Mouse (Mus musculus): ENCODE data around the gene Bhlha15. TPM values are rescaled to one million over a fixed set of nuclear protein-coding genes. Genes with fewer than 3 reads are reported as not detected.

Bhlha15 gene
- polyA plus RNA-seq, 1 experiment from 2014 or later = 0.08 TPM

Other genes starting within 250 kb of the Bhlha15 start
- 99.4 and 108 TPM in 2 replicates for gene Ccz1, start 175.4 kb upstream of the Bhlha15 start, polyA plus RNA-seq (2016; fragmentation: Nextera tagmentation; extraction: Ambion mirVana)
- gene Ocm, start 163.6 kb upstream of the Bhlha15 start, polyA plus RNA-seq (2016; fragmentation: Nextera tagmentation; extraction: Ambion mirVana) = not detected in 2 replicates
- gene Lmtk2, start 89.8 kb upstream of the Bhlha15 start, polyA plus RNA-seq (2016; fragmentation: Nextera tagmentation; extraction: Ambion mirVana) = 8.5 and 10.1 TPM in 2 replicates
- gene Tecpr1, start 33.3 kb downstream of the Bhlha15 start, polyA plus RNA-seq (2016; fragmentation: Nextera tagmentation; extraction: Ambion mirVana) = 35.9 and 36.6 TPM in 2 replicates
- gene Bri3, start 54.2 kb downstream of the Bhlha15 start, polyA plus RNA-seq (2016; fragmentation: Nextera tagmentation; extraction: Ambion mirVana) = 126 and 150 TPM in 2 replicates
- gene Baiap2l1, start 167.8 kb downstream of the Bhlha15 start, polyA plus RNA-seq (2016; fragmentation: Nextera tagmentation; extraction: Ambion mirVana) = 5.0 and 5.6 TPM in 2 replicates

Data from hindbrain, embryonic 12.5 days (tissue).